Mouse (Mus musculus): ENCODE data around the gene Cep350. TPM values are rescaled to one million over a fixed set of nuclear protein-coding genes. Genes with fewer than 3 reads are reported as not detected.

The Cep350 gene
- total RNA-seq, 2 experiments from 2014 or later = 56.6 to 63.2 TPM

DNA sequence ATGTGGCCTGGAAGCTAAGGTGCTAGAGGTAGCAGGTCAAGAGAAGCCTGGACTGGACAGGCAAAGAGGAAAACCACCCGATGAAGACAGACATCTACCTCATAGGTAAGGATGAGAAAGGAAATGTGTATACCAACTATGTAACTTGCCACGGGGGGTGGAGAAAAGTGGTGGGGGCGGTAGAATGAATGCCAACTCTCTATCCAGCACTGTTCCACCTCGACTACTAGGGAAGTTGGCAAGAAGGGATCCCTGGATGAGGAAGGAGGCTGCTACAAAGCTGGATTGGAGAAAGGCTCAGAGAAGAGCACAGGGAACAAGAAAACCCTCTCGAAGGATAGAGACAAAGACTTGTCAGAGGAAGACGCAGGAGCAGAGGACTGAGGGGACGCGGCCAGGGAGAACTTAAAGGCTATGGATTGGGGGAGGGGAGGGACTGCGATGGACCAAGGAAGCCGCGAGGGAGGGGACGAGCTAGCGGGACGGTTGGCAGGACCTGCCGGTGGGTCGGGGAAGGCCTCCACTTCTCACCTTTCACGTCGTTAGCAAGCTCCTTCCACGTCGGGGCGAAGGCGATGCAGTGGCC is 161.0 kb downstream of the Cep350 start:
- peak; percentile 25; the same call in 1 of the 2 replicates for ATAC-seq (ENCODE audit: poor library complexity, severe bottlenecking)

DNA sequence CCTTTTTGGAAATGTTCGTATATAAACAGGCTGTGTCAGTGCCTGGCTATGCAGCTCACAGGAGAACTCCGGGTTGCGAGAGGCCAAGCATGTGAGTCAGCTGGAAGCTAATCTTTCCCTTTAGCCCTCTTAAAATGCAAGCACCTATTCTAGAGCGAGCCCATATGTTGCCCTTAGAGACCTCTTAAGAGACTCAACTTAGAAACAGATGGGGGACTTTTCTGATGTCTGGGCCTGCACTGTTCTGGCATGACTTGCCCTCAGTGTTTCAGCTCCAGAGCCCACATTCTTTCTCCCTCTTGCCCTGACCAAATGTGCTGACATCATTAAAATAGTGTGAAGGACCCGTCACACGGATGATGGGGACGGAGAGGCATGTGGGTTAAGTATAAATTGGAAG is 162.4 kb downstream of the Cep350 start:
- no peak for ATAC-seq (ENCODE audit: poor library complexity, severe bottlenecking)

DNA sequence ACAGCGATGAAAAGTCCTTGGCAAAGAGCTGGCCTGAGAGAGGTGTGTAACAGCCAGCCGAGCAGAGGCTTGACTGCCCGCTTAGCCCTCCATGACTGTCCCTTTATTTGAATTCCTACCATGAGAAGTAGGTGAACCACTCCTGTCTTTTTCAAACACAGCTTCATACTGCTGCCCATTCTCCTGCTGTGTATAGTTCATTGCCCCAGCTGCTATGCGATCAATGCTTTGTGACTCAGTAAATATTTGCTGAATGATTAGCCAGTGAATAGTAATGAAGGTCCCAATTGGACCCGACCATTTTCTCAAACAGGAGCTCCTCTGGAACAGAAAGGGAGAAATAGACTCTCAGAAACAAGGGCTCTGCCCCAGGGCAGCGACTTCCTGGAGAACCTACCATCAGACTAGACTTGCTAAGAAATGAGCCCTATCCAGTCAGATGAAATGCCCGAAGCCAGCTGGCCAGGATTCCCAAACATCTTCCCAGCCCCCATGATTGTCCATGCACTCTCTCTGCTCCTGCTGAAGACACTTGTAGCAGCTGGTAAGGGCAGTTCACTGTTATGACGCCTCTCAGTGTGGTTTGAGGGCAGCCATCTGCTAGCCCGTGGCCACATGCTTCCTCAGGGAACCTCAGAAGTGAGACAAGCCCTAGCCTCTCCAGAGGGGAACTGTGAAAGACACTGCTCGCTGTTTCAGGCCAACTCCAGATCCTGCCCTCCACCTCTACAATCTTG is 163.2 kb downstream of the Cep350 start:
- ATAC-seq (ENCODE audit: poor library complexity, severe bottlenecking) = peak; percentile 17; the same call in 1 of the 2 replicates

GRCm38 (mm10) chr1:155808261-155808660 is 164.8 kb downstream of the Cep350 start:
- no peak for ATAC-seq (ENCODE audit: poor library complexity, severe bottlenecking)

GRCm38 (mm10) chr1:155805607-155806006 is 167.4 kb downstream of the Cep350 start:
- ATAC-seq (ENCODE audit: poor library complexity, severe bottlenecking) = no peak

DNA sequence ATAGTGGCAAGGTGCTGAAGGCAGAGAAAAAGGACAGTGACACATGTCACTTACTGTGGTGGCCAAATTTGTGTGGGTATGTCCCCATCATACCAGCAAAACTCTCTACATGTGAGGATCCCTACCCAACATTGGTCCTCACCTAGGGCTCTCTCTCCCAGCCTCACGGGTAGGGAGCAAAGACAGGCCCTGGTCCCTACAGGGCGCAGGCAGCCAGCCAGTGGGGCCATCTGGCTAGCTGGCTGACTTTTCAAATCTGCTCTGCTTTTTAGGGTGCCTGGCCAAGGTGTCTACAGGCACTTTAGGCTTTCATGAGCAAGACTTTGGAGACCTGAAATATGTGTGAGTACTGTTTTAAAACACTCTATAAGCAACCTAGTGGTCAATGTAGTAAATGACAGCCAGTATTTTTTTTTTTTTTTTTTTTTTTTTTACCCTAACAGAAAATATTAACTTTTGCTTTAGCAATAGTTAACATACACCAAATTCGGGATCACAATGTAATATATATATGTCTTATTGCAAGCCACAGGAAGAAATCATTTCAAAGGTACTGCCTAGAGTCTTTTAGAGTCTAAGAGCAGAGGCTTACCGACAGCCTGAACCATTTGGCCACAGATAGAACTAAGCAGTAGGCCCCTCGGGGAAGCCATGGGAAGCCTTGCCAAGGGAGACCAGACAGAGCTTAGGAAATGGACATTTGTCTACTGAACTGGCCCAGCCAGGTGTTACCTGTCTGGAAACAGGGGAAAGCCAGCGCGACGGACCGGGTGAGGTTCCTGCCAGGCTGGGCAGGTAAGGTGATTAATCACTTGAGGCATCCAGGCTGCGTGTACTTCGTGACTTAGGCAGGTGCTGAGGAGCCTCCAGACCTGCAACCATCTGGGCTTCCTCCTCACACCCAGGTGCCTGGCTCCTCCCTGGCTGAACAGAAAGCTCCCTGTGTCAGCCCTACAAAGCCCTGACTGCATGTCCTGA is 171.8 kb downstream of the Cep350 start:
- ATAC-seq (ENCODE audit: poor library complexity, severe bottlenecking) = no peak

- ATAC-seq (ENCODE audit: poor library complexity, severe bottlenecking) = no peak
Observed at GRCm38 (mm10) chr1:155798000-155798399, 175.1 kb downstream of the Cep350 start.

- no peak for ATAC-seq (ENCODE audit: poor library complexity, severe bottlenecking)
Observed at GRCm38 (mm10) chr1:155797425-155797824, 175.6 kb downstream of the Cep350 start.

DNA sequence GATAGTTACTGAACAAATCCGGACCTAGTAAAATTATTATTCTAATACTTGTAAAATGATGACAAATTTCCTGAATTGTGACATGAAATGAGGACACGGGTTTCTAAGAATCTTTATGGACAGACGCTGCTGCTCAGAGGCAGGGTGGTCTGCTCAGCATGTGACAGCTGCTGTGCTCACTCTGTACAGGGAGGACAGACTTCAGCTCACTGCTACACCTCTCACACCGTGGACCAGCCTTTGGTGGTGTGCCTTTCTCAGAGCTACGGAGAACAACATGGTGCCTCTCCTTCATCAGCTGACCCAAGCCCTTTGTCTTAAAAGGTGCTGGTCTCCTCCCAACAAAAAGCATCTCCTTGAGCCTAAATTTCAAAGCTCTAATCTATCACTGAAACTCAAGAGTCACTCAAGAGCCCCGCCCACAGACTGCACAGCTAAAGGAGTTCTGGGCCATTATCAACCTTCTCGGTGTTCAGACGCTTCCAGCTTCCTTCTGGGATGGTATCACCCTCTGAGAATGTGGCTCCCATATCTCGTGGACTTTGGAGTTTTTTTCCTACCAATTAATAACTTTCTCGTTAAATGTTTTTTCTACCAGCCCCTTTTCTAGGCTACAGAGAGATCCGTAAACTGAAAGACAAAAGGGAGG is 176.2 kb downstream of the Cep350 start:
- ATAC-seq (ENCODE audit: poor library complexity, severe bottlenecking) = no peak

- no peak for ATAC-seq (ENCODE audit: poor library complexity, severe bottlenecking)
Observed at GRCm38 (mm10) chr1:155795791-155796233, 177.2 kb downstream of the Cep350 start.

Other genes starting within 250 kb of the Cep350 start
- gene Lhx4, start 221.6 kb downstream of the Cep350 start, total RNA-seq (2015) = not detected in 2 replicates
- gene Lhx4, start 221.6 kb downstream of the Cep350 start, total RNA-seq (2017) = not detected in 2 replicates
- 13.5 and 13.7 TPM in 2 replicates for gene Qsox1, start 160.4 kb downstream of the Cep350 start, total RNA-seq (2015)
- gene Qsox1, start 160.4 kb downstream of the Cep350 start, total RNA-seq (2017) = 15.4 and 17.5 TPM in 2 replicates
- 67.4 and 71.1 TPM in 2 replicates for gene Tor1aip2, start 62.1 kb upstream of the Cep350 start, total RNA-seq (2015)
- 36.6 and 38.4 TPM in 2 replicates for gene Tor1aip2, start 62.1 kb upstream of the Cep350 start, total RNA-seq (2017)
- 152 and 164 TPM in 2 replicates for gene Tor1aip1, start 63.2 kb upstream of the Cep350 start, total RNA-seq (2015)
- 66.1 and 109 TPM in 2 replicates for gene Tor1aip1, start 63.2 kb upstream of the Cep350 start, total RNA-seq (2017)
- gene Fam163a, start 231.8 kb upstream of the Cep350 start, total RNA-seq (2015) = not detected in 2 replicates
- gene Fam163a, start 231.8 kb upstream of the Cep350 start, total RNA-seq (2017) = not detected in 2 replicates